Mouse (Mus musculus) hindbrain, embryonic 11.5 days (tissue): ENCODE measurements around the gene Cobll1. TPM values are rescaled to one million over a fixed set of nuclear protein-coding genes. Genes with fewer than 3 reads are reported as not detected.
A peak's percentile ranks its signal among the peaks of the same experiment; 100 is the strongest.

Source experiments
- ATAC-seq: fragments of 200-750 bp; cut with Nextera tagmentation; 2 replicates; pipeline ENCODE4 v1.8.0; 2017; ENCODE audit warnings: mild to moderate bottlenecking, moderate TSS enrichment, moderate library complexity; ENCODE audit not compliant: low FRiP score
- DNase-seq: peaks from one replicate; pipeline ENCODE4 v3.0.0-alpha.2; 2015; ENCODE audit warnings: low spot score
- H3K27ac ChIP-seq: fragments of 300-500 bp; sonication (generic); 2 replicates; pipeline ENCODE4 v1.5.1; 2014; ENCODE audit warnings: mild to moderate bottlenecking, low read depth, low read length
- H3K27me3 ChIP-seq: fragments of 300-500 bp; sonication (generic); 2 replicates; pipeline ENCODE4 v1.6.1; 2014; ENCODE audit warnings: mild to moderate bottlenecking, low read length, moderate library complexity, mixed read lengths; ENCODE audit not compliant: control insufficient read depth, insufficient read depth
- H3K36me3 ChIP-seq: fragments of 300-500 bp; sonication (generic); 2 replicates; pipeline ENCODE4 v1.6.1; 2014; ENCODE audit warnings: mild to moderate bottlenecking, low read length, moderate library complexity, mixed read lengths; ENCODE audit not compliant: control insufficient read depth, insufficient read depth
- H3K4me1 ChIP-seq: fragments of 300-500 bp; sonication (generic); replicated peaks from 2 replicates; pipeline ENCODE4 v1.6.1; 2014; ENCODE audit warnings: low read length, mixed read lengths; ENCODE audit not compliant: control insufficient read depth, insufficient read depth
- H3K4me2 ChIP-seq: fragments of 300-500 bp; sonication (generic); replicated peaks from 2 replicates; pipeline ENCODE4 v1.6.1; 2014; ENCODE audit warnings: mild to moderate bottlenecking, low read depth, low read length
- H3K4me3 ChIP-seq: fragments of 300-500 bp; sonication (generic); 2 replicates; pipeline ENCODE4 v1.5.1; 2014; ENCODE audit warnings: low read depth, low read length
- H3K9ac ChIP-seq: fragments of 300-500 bp; sonication (generic); 2 replicates; pipeline ENCODE4 v1.6.1; 2014; ENCODE audit warnings: low read depth, low read length
- H3K9me3 ChIP-seq: fragments of 300-500 bp; sonication (generic); 2 replicates; pipeline ENCODE4 v1.6.1; 2016; ENCODE audit warnings: low read length; ENCODE audit not compliant: control insufficient read depth
- WGBS: fragments of 180-500 bp; shearing (Covaris S2); extraction: QIAGEN DNeasy Blood & Tissue Kit; methylation state at CpG from one replicate; pipeline ENCODE4 v1.1.7; 2014; 5-methylcytosine and 5-hydroxymethylcytosine counted together
- polyA plus RNA-seq: library from polyadenylated mRNA; unstranded; fragments of >200 nt; fragmentation: Nextera tagmentation; extraction: Ambion mirVana; gene quantifications from 2 replicates; pipeline ENCODE4 v1.2.1, GENCODE M21; 2014

Cobll1 gene
- 2.2 and 3.3 TPM in 2 replicates for polyA plus RNA-seq

DNA sequence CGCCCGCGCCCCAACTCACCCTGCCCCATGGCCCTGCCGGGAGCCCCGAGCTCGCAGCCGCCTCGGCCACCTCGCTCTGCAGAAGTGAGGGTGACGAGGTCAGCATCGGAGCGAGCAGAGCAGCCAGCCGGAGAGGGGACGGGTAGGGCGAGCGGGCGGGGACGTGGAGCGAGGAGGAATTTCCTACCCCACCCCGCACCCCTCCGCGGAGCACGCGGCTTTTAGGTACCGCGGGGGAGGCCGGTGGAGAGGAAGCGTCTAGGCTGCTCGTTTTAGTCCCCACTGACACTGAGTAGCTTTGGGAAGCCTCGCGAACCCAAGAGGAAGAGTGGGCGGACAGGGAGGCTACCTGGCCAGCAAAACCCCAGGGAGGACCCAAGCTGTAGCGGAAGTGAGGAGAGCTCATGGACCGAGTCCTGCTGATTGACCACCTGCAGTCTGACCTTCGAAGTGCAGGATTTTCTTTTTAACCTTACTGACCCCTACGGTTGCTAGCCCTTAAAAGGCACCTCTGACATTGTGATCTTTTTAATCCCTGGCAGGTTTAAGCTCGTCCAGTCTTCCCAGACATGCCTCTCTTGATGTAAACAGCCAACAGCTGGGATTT, at the start of gene Cobll1:
Cobll1 (minus strand) TSS at position 440 of the 607 bp plus-strand sequence.
- DNase-seq: no peak
- Histone ChIP-seq H3K9me3 (no peaks in the 10 kb centered on the region), H3K36me3 (no peaks in the 10 kb centered on the region), H3K27ac (peak within 1 kb of the TSS; percentile 30; the same call in 1 of the 2 replicates), H3K4me3 (peak within 1 kb of the TSS; percentile 68), H3K9ac (peak within 1 kb of the TSS; percentile 65), H3K4me2 (peak within 1 kb of the TSS; percentile 99), H3K27me3 (peaks cover 4% of the 10 kb centered on the region), H3K4me1 (peaks cover 2% of the 10 kb centered on the region; the same call in 1 of the 2 replicates)
- ATAC-seq: peak; percentile 86
- under 1% methylated on average over 29 of the region's 37 CpGs for WGBS

- Histone ChIP-seq H3K27me3 (no peaks in the 10 kb centered on the region), H3K4me1 (no peaks in the 10 kb centered on the region), H3K9me3 (no peaks in the 10 kb centered on the region), H3K27ac (no peak overlapping the region), H3K4me3 (no peak overlapping the region), H3K4me2 (no peak overlapping the region), H3K9ac (no peak overlapping the region), H3K36me3 (no peaks in the 10 kb centered on the region)
- no peak for ATAC-seq
- WGBS: 95% methylated on average over 1 of the region's 1 CpGs
- no peak for DNase-seq
These were observed 49.5 kb upstream of the Cobll1 start for GRCm38 (mm10) chr2:65288696-65289095.

- no peak for DNase-seq
- H3K4me2 ChIP-seq: no peak overlapping the region
- no peaks in the 10 kb centered on the region for H3K27me3 ChIP-seq
- no peaks in the 10 kb centered on the region for H3K9me3 ChIP-seq
- no peak overlapping the region for H3K4me3 ChIP-seq
- WGBS: 45% methylated on average over 3 of the region's 3 CpGs
- H3K27ac ChIP-seq: no peak overlapping the region
- ATAC-seq: no peak; the same call in 1 of the 2 replicates
- H3K9ac ChIP-seq: no peak overlapping the region
- no peaks in the 10 kb centered on the region for H3K36me3 ChIP-seq
- no peaks in the 10 kb centered on the region for H3K4me1 ChIP-seq
These were observed 46.2 kb upstream of the Cobll1 start for GRCm38 (mm10) chr2:65285380-65285779.

DNA sequence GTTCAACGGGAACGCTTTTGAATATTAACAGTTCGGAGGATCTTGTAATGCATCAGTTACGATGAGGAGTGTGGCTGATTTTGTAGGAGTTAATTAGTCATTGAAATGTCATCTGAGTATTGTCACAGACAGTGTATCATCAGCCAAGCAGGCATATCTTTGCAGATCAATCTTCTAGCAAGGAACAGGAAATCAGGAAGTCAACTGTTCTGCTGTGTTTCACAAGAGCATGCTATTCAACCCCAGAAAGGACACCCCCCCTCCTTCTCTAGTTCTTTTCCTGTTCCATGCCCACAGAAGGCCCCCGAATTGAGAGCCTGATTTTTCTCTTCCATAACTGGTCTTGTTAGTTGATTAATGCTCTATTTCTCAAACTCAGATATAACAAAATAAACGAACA, 43.8 kb upstream of the Cobll1 start:
- H3K36me3 ChIP-seq: no peaks in the 10 kb centered on the region
- no peak for ATAC-seq
- no peak overlapping the region for H3K9ac ChIP-seq
- no peak overlapping the region for H3K27ac ChIP-seq
- H3K4me3 ChIP-seq: no peak overlapping the region
- 92% methylated on average over 6 of the region's 6 CpGs for WGBS
- no peaks in the 10 kb centered on the region; the same call in 1 of the 2 replicates for H3K4me1 ChIP-seq
- no peak overlapping the region for H3K4me2 ChIP-seq
- DNase-seq: no peak
- H3K9me3 ChIP-seq: no peaks in the 10 kb centered on the region
- no peaks in the 10 kb centered on the region for H3K27me3 ChIP-seq

DNA sequence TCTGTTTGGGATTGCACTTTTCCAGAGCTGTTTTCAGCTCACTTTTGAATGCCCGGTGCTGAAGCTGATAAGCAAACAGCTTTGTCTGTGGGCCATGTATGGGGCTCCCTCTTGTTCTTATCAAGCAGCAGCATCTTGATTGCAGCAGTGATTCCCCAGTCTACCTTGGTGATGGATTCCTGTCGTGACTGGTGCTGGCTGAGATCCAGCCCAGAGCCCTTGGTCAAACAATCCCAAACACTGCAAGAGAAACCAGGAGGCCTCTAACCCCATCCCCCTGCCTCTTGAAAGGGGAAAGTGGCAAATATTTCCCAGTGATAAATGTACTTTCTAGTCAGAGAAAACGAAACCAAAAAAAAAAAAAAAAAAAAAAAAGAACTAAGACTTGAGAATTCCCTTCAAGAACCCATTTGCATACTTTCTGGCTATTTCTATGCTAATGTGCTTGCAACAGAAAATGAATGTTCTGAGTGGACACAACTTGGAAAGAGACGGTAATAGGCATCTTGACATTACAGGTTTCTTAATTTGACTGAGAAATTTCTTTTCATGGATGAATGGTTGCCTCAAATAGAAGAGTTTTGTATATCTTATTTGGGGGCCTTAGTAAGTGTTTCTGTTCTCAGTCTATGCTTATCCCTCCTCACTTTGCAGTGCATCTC, 40.0 kb upstream of the Cobll1 start:
- ATAC-seq (0 out of 2 replicates have a peak, but pooled peaks have one; percentile 30), DNase-seq (no peak)
- Histone ChIP-seq H3K4me2 (no peak overlapping the region), H3K4me1 (no peaks in the 10 kb centered on the region; the same call in 1 of the 2 replicates), H3K4me3 (no peak overlapping the region), H3K36me3 (no peaks in the 10 kb centered on the region), H3K9ac (no peak overlapping the region), H3K27ac (no peak overlapping the region), H3K9me3 (no peaks in the 10 kb centered on the region), H3K27me3 (no peaks in the 10 kb centered on the region)
- 50% methylated on average over 4 of the region's 4 CpGs for WGBS

GRCm38 (mm10) chr2:65275443-65276061, 36.3 kb upstream of the Cobll1 start:
- Histone ChIP-seq H3K27ac (no peak overlapping the region), H3K4me1 (no peaks in the 10 kb centered on the region; the same call in 1 of the 2 replicates), H3K9ac (no peak overlapping the region), H3K9me3 (no peaks in the 10 kb centered on the region), H3K36me3 (no peaks in the 10 kb centered on the region), H3K4me2 (no peak overlapping the region), H3K4me3 (no peak overlapping the region), H3K27me3 (no peaks in the 10 kb centered on the region)
- ATAC-seq (no peak), DNase-seq (no peak)
- WGBS: 89% methylated on average over 6 of the region's 6 CpGs

- ATAC-seq (no peak), DNase-seq (no peak)
- H3K27ac ChIP-seq: no peak overlapping the region
- no peaks in the 10 kb centered on the region for H3K27me3 ChIP-seq
- no peak overlapping the region for H3K9ac ChIP-seq
- no peaks in the 10 kb centered on the region for H3K9me3 ChIP-seq
- H3K4me2 ChIP-seq: no peak overlapping the region
- WGBS: 48% methylated on average over 2 of the region's 2 CpGs
- no peak overlapping the region for H3K4me3 ChIP-seq
- H3K36me3 ChIP-seq: no peaks in the 10 kb centered on the region
- no peaks in the 10 kb centered on the region; the same call in 1 of the 2 replicates for H3K4me1 ChIP-seq
These were observed 34.7 kb upstream of the Cobll1 start for GRCm38 (mm10) chr2:65273910-65274309.

- Histone ChIP-seq H3K27ac (no peak overlapping the region), H3K9ac (no peak overlapping the region), H3K27me3 (no peaks in the 10 kb centered on the region), H3K4me3 (no peak overlapping the region), H3K9me3 (no peaks in the 10 kb centered on the region), H3K36me3 (no peaks in the 10 kb centered on the region), H3K4me1 (no peaks in the 10 kb centered on the region), H3K4me2 (no peak overlapping the region)
- no peak for ATAC-seq
- 93% methylated on average over 6 of the region's 6 CpGs for WGBS
- no peak for DNase-seq
These were observed 29.5 kb upstream of the Cobll1 start for GRCm38 (mm10) chr2:65268731-65269130.
